Mouse (Mus musculus) kidney, embryonic 14.5 days (tissue): ENCODE measurements at regions not wholly inside any gene's neighbourhood (a gene's known extent, or its start where the extent isn't known, plus 50 kb on each side); places are given as distances from the start of the nearest gene placed in this dataset.

ENCODE experiments used
- ATAC-seq: fragments of 200-750 bp; cut with Nextera tagmentation; 2 replicates; pipeline ENCODE4 v1.8.0; 2017; ENCODE audit warnings: moderate number of reproducible peaks, mild to moderate bottlenecking, moderate TSS enrichment, moderate library complexity; ENCODE audit not compliant: low FRiP score, low TSS enrichment
- H3K27ac ChIP-seq: fragments of 300-500 bp; sonication (generic); 2 replicates; pipeline ENCODE4 v1.5.1; 2014; ENCODE audit warnings: low read depth, mild to moderate bottlenecking, low read length, moderate library complexity, mixed read lengths
- H3K27me3 ChIP-seq: fragments of 300-500 bp; sonication (generic); 2 replicates; pipeline ENCODE4 v1.6.1; 2014; ENCODE audit warnings: mild to moderate bottlenecking, low read length; ENCODE audit not compliant: control insufficient read depth, insufficient read depth
- H3K36me3 ChIP-seq: fragments of 300-500 bp; sonication (generic); 2 replicates; pipeline ENCODE4 v1.6.1; 2014; ENCODE audit warnings: low read length, mixed read lengths; ENCODE audit not compliant: control insufficient read depth, insufficient read depth
- H3K4me1 ChIP-seq: fragments of 300-500 bp; sonication (generic); 2 replicates; pipeline ENCODE4 v1.6.1; 2014; ENCODE audit warnings: low read length, mixed read lengths; ENCODE audit not compliant: control insufficient read depth, insufficient read depth
- H3K4me2 ChIP-seq: fragments of 300-500 bp; sonication (generic); replicated peaks from 2 replicates; pipeline ENCODE4 v1.6.1; 2014; ENCODE audit warnings: low read depth, mild to moderate bottlenecking, low read length
- H3K4me3 ChIP-seq: fragments of 300-500 bp; sonication (generic); 2 replicates; pipeline ENCODE4 v1.5.1; 2014; ENCODE audit warnings: mild to moderate bottlenecking, low read length
- H3K9ac ChIP-seq: fragments of 300-500 bp; sonication (generic); 2 replicates; pipeline ENCODE4 v1.6.1; 2014; ENCODE audit warnings: low read depth, mild to moderate bottlenecking, low read length, moderate library complexity
- H3K9me3 ChIP-seq: fragments of 300-500 bp; sonication (generic); 2 replicates; pipeline ENCODE4 v1.6.1; 2016; ENCODE audit warnings: low read length; ENCODE audit not compliant: control insufficient read depth
- WGBS: fragments of 180-500 bp; shearing (Covaris S2); extraction: QIAGEN DNeasy Blood & Tissue Kit; methylation state at CpG from one replicate; pipeline ENCODE4 v1.1.7; 2014; 5-methylcytosine and 5-hydroxymethylcytosine counted together

DNA sequence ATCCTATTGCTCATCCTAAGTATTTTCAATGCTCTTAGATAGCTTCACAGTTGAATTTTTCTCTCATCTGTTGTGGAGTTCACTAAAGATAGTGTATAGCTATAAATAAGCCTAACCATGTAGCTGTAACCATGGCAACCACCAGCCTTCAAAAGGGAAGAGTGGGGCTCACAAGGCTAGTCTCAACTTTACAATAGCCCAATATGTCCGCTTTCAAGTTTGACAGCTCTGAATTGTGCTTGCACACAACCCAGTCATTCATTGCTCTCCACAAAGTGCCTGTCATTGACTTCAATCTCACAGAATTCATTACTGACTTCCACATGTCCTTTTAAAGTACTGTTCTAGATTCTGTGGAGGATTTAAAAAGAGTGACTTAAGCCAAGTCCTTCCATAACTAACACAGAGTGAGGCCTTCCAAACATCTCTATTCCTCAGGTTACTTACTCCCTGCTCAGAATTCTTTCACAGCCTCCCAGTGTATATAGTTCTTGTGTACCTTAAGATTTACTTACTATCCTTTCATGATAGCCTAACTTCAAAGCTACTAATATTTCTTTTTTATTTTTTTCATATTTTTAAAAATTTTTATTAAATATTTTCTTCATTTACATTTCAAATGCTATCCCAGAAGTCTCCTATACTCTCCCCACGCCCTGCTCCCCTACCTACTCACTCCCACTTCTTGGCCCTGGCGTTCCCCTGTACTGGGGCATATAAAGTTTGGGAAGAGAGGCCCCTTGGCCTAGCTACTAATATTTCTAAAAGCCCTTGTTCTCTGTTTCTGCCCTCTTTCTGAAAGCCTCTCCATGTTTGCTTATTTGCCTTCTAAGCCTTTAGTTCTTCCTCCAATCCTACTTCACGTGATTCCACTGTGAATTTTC, 134.3 kb upstream of the Plppr1 start:
- H3K4me1 ChIP-seq: no peaks in the 10 kb centered on the region
- H3K27ac ChIP-seq: no peak overlapping the region
- H3K9me3 ChIP-seq: no peaks in the 10 kb centered on the region
- no peaks in the 10 kb centered on the region for H3K27me3 ChIP-seq
- 77% methylated on average over 4 of the region's 4 CpGs for WGBS
- H3K4me3 ChIP-seq: no peak overlapping the region
- ATAC-seq: no peak
- no peak overlapping the region for H3K4me2 ChIP-seq
- no peak overlapping the region for H3K9ac ChIP-seq
- H3K36me3 ChIP-seq: no peaks in the 10 kb centered on the region

DNA sequence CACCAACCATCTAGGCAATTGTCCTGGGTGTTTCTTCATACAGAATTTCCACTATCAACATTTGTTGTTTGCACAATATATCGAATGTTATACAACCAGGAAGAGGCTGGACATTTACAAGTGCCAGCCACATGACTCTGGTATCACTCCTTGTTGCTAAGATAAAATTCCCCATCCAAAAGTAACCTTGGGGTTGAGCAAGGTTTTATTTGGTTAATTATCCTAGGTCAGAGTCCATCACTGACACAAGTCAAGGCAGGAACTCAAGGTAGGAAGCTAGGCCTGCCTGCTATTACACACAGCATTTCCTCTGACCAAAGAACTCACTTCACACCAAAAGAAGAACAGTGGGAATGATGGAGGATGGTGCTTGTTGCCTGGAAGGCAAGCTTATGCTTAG, 120.7 kb upstream of the Plppr1 start:
- no peaks in the 10 kb centered on the region for H3K36me3 ChIP-seq
- no peak overlapping the region for H3K4me3 ChIP-seq
- ATAC-seq: no peak
- no peaks in the 10 kb centered on the region for H3K9me3 ChIP-seq
- no peak overlapping the region for H3K27ac ChIP-seq
- no peaks in the 10 kb centered on the region for H3K27me3 ChIP-seq
- no peaks in the 10 kb centered on the region for H3K4me1 ChIP-seq
- H3K9ac ChIP-seq: no peak overlapping the region
- 79% methylated on average over 1 of the region's 1 CpGs for WGBS
- no peak overlapping the region for H3K4me2 ChIP-seq

DNA sequence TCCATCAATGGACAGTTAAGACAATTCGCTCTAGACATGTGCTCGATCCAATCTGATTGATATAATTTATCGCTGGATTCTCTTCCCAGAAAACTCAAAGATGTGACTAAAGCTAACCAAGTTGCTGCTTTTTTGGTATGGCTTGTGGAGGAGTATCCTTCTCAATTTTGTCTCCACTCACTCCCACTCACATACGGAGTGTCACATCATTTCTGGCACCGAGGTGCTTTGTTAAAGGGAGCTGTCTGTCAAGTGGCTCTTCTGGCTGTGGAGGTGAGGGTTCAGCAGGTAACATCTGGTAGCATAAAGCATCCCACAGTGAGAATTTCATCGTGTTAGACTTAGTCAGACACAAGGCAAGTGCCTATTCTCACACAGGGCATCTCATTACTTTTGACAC, 120.2 kb upstream of the Plppr1 start:
- H3K9ac ChIP-seq: no peak overlapping the region
- ATAC-seq: no peak
- no peak overlapping the region for H3K4me2 ChIP-seq
- no peaks in the 10 kb centered on the region for H3K9me3 ChIP-seq
- no peaks in the 10 kb centered on the region for H3K27me3 ChIP-seq
- 78% methylated on average over 6 of the region's 6 CpGs for WGBS
- H3K36me3 ChIP-seq: no peaks in the 10 kb centered on the region
- no peak overlapping the region for H3K27ac ChIP-seq
- no peaks in the 10 kb centered on the region for H3K4me1 ChIP-seq
- no peak overlapping the region for H3K4me3 ChIP-seq

- no peaks in the 10 kb centered on the region for H3K4me1 ChIP-seq
- H3K27me3 ChIP-seq: no peaks in the 10 kb centered on the region
- no peak overlapping the region for H3K27ac ChIP-seq
- H3K4me3 ChIP-seq: no peak overlapping the region
- no peak for ATAC-seq
- WGBS: 87% methylated on average over 2 of the region's 2 CpGs
- H3K4me2 ChIP-seq: no peak overlapping the region
- no peak overlapping the region for H3K9ac ChIP-seq
- no peaks in the 10 kb centered on the region for H3K36me3 ChIP-seq
- H3K9me3 ChIP-seq: no peaks in the 10 kb centered on the region
These were observed 113.7 kb upstream of the Plppr1 start for GRCm38 (mm10) chr4:48945266-48945818.

- no peaks in the 10 kb centered on the region for H3K4me1 ChIP-seq
- H3K9me3 ChIP-seq: no peaks in the 10 kb centered on the region
- H3K36me3 ChIP-seq: no peaks in the 10 kb centered on the region
- 73% methylated on average over 1 of the region's 1 CpGs for WGBS
- H3K9ac ChIP-seq: no peak overlapping the region
- H3K4me3 ChIP-seq: no peak overlapping the region
- ATAC-seq: no peak
- H3K4me2 ChIP-seq: no peak overlapping the region
- no peaks in the 10 kb centered on the region for H3K27me3 ChIP-seq
- H3K27ac ChIP-seq: no peak overlapping the region
These were observed 106.1 kb upstream of the Plppr1 start for GRCm38 (mm10) chr4:48952965-48953364.

GRCm38 (mm10) chr4:48975810-48976209, 83.3 kb upstream of the Plppr1 start:
- Histone ChIP-seq H3K4me3 (no peak overlapping the region), H3K27ac (no peak overlapping the region), H3K27me3 (no peaks in the 10 kb centered on the region), H3K9me3 (no peaks in the 10 kb centered on the region), H3K9ac (no peak overlapping the region), H3K4me2 (no peak overlapping the region), H3K4me1 (no peaks in the 10 kb centered on the region), H3K36me3 (no peaks in the 10 kb centered on the region)
- 88% methylated on average over 4 of the region's 4 CpGs for WGBS
- no peak for ATAC-seq

DNA sequence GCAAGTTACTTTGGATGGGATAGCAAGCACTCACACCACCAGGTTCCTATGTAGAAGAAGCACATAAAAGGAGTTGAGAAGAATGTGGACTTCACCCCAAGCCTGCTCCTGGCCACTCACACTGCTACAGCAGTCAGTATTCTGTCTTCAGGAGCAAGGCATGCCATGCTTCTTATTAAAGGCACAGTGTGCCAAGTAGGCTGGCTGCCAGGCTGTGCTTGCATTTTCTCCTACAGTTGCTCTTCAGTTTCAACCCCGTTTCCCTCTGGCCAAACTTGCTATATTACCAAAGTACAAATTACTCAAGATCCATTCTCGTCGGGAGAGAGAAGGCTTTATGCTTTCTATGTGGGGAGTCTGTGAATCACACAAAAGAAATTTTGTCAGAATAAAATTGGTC, 67.1 kb upstream of the Plppr1 start:
- WGBS: 85% methylated on average over 3 of the region's 3 CpGs
- H3K27ac ChIP-seq: no peak overlapping the region
- no peak for ATAC-seq

More for the DNA sequence above, 67.1 kb upstream of the Plppr1 start:
- H3K4me1 ChIP-seq: no peaks in the 10 kb centered on the region
- H3K4me3 ChIP-seq: no peak overlapping the region
- no peak overlapping the region for H3K9ac ChIP-seq
- H3K9me3 ChIP-seq: no peaks in the 10 kb centered on the region
- H3K4me2 ChIP-seq: no peak overlapping the region
- H3K36me3 ChIP-seq: no peaks in the 10 kb centered on the region
- no peaks in the 10 kb centered on the region for H3K27me3 ChIP-seq
